Mouse (Mus musculus): ENCODE results near the gene Scgb2a2. TPM values are rescaled to one million over a fixed set of nuclear protein-coding genes. Genes with fewer than 3 reads are reported as not detected.
"Not testable (repeated sequence)": the region's sequence is repeated elsewhere in the genome, so short reads cannot be mapped to it uniquely, and the experiment has no call there.

Gene Scgb2a2
- total RNA-seq (2021): not detected

DNA sequence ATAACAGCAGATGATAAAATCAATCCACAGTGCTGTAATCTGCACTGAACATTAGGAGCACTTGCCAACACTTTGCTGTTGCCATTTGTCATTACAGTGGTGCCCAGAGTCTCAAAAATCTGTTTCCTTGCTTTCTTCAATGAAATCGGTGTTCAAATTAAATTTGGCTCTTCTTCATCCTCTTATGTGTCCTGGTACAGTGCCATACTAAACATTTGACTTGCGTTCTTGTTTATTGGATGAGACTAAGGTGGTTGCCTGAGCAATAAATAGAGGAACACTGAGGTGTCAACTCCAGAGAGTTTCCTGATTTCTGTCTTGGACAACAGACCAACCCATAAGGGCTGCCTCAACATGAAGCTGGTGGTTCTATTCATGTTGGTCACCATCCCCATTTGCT, at the start of gene Scgb2a2:
Gene Scgb2a2 (plus strand): TSS at position 301 of the 400 bp plus-strand sequence.
- intact Hi-C loops (cut with DNase I): no loop called here
- no peak for DNase-seq (ENCODE audit: low spot score)

DNA sequence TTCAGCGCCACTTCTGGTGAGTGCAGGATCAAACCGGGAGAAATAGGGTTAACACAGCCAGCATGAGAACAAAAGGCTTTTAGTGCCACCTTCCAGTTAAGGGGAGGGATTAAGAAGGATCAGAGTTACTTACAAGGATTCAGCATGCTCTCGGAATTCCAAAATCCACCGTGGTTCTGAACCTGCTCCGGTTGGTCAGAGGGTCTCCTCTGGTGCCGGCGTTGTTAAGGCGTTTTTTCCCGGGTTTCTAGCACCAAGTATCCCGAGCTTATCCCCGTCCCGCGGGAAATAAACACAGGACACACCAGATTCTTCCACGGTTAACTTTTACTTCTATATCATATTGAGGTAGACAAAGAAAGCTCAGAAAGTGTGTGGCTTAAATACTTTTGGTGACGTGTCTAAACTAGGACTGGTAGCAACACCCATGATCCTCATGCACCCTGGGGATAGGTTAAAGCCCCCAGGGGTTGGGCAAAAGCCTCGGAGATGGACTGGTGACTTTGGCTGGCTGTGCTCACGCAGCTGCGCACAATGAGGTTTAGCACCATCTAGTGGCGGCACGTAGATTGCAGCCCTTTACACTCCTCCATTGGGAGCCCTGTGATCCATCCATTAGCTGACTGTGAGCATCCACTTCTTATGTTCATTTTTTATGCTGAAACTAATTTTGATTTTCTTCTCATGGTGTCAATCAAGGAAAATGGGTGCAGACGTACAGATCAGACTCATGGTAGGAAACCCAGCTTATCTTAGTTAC, 10.6 kb upstream of the Scgb2a2 start:
- intact Hi-C loops (cut with DNase I): not testable (repeated sequence)
- peak; percentile 3 for DNase-seq (ENCODE audit: low spot score)

GRCm38 (mm10) chr19:9837341-9837715, 10.0 kb upstream of the Scgb2a2 start:
- DNase-seq (ENCODE audit: low spot score): no peak
- intact Hi-C loops (cut with DNase I): no loop called here

DNA sequence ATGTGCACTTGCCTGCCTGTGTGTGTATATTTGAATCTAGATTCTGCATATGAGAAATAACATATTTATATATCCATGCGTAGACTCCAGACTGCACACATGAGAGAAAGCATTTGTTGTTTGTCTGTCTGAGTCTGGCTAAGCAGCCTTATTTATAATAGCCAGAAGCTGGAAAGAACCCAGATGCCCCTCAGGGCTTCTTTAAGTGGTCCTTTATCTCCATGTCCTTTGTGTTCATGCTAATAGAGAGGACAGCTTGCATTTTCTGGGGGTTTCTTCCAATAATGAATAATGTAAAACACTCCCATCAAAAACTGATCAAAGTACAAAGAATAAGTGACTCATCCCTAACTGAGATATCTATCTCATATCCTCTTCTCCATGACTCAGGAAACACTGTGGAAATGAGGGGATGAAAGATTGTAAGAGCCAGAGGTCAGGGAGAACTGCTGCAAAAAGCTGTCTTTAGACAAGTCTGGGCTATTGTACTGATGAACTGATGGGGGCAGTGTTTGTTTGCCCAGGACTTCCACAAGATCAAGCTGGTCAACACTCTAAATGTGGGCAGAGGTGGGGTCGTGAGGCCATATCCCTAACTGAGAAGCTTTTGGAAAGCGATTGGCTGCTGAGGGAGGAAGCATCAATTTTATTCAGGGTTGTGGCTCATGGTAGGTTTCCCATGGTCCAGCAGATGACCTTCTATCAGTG, 2.2 kb downstream of the Scgb2a2 start:
- intact Hi-C loops (cut with DNase I); DNase-seq (ENCODE audit: low spot score): not testable (repeated sequence)

DNA sequence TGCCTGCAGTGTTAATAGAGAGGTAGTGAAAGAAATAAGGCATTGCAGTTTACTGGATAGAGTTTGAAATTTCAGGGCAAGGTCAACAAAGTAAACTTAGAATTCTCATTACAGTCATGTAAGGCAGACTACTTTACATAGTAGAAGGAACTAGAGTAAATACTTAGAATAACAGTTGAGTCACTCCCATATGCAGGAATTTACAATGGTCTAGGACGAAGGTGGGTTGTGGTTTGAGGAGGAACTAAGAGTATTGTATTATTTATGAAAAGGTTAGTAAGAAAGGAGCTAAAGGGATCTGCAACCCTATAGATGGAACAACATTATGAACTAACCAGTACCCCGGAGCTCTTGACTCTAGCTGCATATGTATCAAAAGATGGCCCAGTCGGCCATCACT, 13.5 kb downstream of the Scgb2a2 start:
- DNase-seq (ENCODE audit: low spot score); intact Hi-C loops (cut with DNase I): not testable (repeated sequence)

- intact Hi-C loops (cut with DNase I): no loop called here
- DNase-seq (ENCODE audit: low spot score): no peak
These were observed 17.5 kb downstream of the Scgb2a2 start for GRCm38 (mm10) chr19:9864856-9865255.

DNA sequence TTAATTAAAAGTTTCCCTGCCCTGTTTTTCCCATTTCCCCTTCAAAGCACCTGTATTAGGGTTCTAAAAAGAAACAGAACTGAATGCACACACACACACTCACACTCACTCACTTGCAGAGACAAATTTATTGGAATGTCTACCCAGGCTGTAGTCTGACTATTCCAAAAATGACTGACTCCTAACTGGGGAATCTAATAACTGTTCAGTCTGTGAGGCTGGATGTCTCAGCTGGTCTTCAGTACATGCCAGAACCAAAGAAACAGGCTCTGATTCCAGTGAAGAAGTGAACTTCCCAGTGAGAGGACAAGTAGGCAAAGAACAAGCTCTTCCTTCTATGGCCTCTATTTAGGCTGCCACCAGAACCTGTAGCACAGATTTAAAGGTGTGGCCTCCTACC, 18.1 kb downstream of the Scgb2a2 start:
- DNase-seq (ENCODE audit: low spot score): no peak
- intact Hi-C loops (cut with DNase I): no loop called here

DNA sequence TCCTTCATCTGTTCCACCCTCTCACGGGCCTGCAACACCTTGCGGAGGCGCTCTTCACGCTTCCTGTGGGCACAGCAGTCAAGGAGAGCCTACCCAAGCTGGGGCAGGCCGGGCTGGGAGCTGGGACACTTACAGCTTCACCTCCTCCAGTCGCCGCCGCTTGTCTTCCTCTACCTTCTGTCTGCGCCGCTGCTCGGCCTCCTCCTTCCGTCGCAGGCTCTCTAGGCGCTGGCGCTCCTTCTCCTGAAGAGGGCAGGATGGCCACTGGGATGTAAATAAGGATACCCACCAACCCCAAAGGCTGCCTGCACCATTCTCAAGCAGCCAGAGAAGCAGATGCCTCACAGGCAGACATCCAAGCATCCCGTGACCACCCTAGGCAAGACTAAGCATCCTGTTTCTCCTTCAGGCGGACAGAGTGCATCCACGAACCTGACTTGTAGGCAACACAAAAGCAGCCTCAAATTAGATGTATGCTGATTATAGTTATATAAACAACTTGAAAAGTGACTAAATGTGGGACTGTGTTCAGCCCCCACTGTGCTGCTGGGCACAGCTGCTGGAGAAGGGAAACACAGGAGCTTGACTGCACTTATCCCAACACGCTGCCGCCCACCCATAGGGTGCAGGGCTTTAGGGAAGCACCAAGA, 30.9 kb downstream of the Scgb2a2 start:
- no peak for DNase-seq (ENCODE audit: low spot score)
- intact Hi-C loops (cut with DNase I): no loop called here

DNA sequence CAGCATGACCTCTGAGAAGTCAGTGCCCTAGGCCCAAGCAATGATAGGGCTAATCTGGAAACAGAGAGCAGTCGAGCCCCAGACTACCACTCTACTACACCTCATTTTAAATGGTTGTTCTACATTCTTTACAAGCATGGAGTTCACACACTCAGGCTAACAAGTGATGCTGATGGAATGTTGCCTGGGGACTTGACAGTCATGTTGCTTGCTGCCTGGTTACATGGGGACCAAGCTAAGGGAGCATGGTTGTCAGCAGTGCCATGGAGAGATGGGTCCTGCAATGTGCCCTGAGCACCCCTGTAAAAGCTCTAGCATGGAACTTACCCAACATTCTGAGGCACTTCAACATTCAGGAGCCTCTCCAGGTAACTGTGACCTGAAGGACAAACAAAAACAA, 39.0 kb downstream of the Scgb2a2 start:
- intact Hi-C loops (cut with DNase I): no loop called here
- DNase-seq (ENCODE audit: low spot score): no peak

DNA sequence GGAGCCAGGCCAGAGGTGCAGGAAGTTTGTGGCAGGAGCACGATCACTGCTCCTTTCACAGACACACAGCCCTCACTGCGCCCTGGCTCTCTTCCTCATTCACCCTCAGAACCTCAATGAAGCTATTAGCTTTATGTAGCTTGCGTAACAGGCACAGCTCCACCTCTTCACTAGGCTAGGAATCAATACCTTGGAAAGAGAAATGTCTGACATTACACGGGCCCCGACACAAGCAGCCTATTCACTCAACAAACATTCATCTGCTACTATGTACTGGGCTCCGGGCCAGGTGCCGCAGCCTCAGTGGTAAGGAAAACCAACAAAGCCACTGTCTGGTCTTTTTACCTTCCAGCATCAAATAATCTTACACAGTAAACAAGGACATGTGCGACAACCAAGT, 39.4 kb downstream of the Scgb2a2 start:
- intact Hi-C loops (cut with DNase I): no loop called here
- no peak for DNase-seq (ENCODE audit: low spot score)

DNA sequence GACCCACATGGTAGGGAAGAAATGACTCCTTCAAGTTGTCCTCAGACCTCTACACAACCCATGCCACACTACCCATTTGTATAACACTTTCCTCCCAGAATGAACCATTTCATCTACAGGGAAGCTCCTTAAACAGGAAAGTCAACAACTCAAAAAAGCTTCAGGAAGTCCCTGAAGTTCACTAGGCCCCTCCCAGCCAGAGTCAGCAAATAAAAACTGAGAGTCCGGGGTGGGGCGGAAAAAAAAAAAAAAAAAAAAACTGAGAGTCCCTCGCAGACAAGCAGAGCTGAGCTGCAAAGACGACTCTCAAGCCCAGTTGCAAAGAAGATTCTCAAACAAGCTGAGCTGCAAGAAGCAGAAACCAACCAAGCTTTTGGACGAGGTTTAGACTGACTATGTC, 48.7 kb downstream of the Scgb2a2 start:
- no peak for DNase-seq (ENCODE audit: low spot score)
- intact Hi-C loops (cut with DNase I): no loop called here

GRCm38 (mm10) chr19:9898339-9899066, 51.1 kb downstream of the Scgb2a2 start:
- no peak for DNase-seq (ENCODE audit: low spot score)
- intact Hi-C loops (cut with DNase I): no loop called here

GRCm38 (mm10) chr19:9899072-9899779, 51.9 kb downstream of the Scgb2a2 start, which contains the start of gene Incenp:
Gene Incenp, minus strand, starts transcription at chr19:9899551.
- DNase-seq (ENCODE audit: low spot score): peak; percentile 92
- intact Hi-C loops (cut with DNase I): no loop called here

- DNase-seq (ENCODE audit: low spot score): no peak
- intact Hi-C loops (cut with DNase I): loop anchor here (5.0 kb wide), 1 partner anchor 283 kb away; the partner anchor contains the start of gene Fads1
These were observed 52.4 kb downstream of the Scgb2a2 start for GRCm38 (mm10) chr19:9899780-9900146.

DNA sequence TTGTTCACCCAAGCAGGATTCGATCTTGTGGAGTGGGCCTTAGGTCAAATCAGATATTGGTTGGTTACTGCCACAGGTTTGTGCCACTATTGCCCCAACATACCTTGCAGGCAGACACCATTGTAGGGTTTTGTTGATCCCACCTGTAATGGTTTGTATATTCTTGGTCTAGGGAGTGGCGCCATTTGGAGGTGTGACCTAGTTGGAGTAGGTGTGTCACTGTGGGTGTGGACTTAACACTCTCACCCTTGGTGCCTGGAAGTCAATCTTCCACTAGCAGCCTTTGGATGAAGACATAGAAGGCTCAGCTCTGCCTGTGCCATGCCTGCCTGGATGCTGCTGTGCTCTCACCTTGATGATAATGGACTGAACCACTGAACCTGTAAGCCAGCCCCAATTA, 53.3 kb downstream of the Scgb2a2 start:
- intact Hi-C loops (cut with DNase I): loop anchor here (5.0 kb wide), 1 partner anchor 282 kb away; the partner anchor contains the start of gene Fads1

More for the DNA sequence above, 53.3 kb downstream of the Scgb2a2 start:
- not testable (repeated sequence) for DNase-seq (ENCODE audit: low spot score)

Small RNA genes lying within 50 kb of the gene (microRNA-seq; reads per million reads assigned to microRNA genes)
- not detected for gene Gm22369

Other genes starting within 250 kb of the Scgb2a2 start
- 1 to 10 TPM; 6.3 to 7.4 TPM for gene Incenp, start 52.0 kb downstream of the Scgb2a2 start, total RNA-seq (2021)
- 1,000 to 10,000 TPM; 2,502 to 2,556 TPM for gene Fth1, start 133.0 kb downstream of the Scgb2a2 start, total RNA-seq (2021)
- under 1 TPM in 1 of 2 experiments, not detected in 1; 0.10 TPM for gene Best1, start 154.1 kb downstream of the Scgb2a2 start, total RNA-seq (2021)
- gene Rab3il1, start 154.1 kb downstream of the Scgb2a2 start, total RNA-seq (2021): 1 to 10 TPM; 8.9 to 9.3 TPM
- 10 to 100 TPM; 35.9 to 36.0 TPM for gene Fads3, start 194.0 kb downstream of the Scgb2a2 start, total RNA-seq (2021)